Mouse (Mus musculus): Measurements from ENCODE around the gene Comt.

Comt gene

DNA sequence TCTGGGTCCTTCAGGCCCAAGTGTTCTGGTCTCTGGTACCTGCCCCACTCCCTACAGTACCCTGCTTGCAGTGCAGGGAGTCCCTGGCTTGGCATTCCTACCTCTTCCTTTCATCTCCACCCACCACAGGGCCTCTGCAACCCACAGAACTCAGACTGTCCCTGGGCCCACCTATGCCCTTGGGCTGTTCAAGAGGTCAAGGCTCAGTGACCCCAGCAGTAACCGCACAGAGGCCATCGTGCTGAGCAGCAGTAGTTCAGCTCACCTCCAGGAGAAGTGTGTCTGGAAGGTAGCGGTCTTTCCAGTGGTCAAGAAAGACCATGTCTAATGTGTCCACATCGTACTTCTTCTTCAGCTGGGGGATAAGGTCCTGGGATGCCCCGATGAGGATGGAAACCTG lies 16.2 kb downstream of the Comt start:
- DNase-seq: peak in 1 of 2 experiments; percentile 7

- peak in 1 of 2 experiments; percentile 3 for DNase-seq
Measured at GRCm38 (mm10) chr16:18409776-18410175, 16.9 kb downstream of the Comt start.

GRCm38 (mm10) chr16:18407912-18408311 lies 18.7 kb downstream of the Comt start:
- DNase-seq: no peak

DNA sequence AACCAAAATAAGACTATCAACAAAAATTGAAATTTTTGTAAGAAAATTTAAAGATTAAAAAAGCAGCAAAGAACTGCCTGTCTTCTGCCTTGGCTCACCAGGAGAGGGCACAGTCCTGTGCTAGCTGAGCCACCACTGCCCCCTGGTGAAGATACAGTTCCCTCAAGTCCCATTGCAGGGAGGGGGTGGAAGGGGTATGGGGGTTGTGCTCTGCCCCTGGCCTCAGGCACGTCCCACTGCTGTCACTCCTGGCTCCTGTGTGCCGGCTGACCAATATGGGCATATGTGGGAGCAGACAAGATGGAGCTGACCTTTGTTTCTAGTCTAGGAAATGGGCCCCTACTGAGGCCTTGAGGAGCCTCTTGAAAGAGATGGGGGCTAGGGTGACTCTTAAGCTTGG lies 20.4 kb downstream of the Comt start:
- DNase-seq: peak; percentile 57 to 69

DNA sequence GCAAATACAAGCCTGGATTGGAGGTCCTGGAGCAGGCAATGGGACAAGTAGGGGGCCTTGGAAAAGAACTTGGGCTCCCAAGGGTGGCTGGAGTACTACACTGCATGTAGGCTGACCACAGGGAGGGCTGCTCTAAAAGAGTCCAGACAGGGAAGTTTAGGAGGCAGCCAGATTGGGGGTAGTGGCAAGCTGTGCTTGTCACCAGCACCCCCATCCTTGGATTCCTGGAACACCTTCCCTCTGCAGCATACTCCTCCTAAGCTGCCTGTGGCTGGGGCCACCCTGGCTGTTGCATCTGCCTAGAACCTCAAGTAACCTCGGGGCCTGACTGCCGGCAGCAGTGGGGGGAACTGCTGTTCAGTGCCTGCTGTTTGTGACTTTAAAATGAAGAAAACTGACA lies 20.8 kb downstream of the Comt start:
- no peak for DNase-seq

DNA sequence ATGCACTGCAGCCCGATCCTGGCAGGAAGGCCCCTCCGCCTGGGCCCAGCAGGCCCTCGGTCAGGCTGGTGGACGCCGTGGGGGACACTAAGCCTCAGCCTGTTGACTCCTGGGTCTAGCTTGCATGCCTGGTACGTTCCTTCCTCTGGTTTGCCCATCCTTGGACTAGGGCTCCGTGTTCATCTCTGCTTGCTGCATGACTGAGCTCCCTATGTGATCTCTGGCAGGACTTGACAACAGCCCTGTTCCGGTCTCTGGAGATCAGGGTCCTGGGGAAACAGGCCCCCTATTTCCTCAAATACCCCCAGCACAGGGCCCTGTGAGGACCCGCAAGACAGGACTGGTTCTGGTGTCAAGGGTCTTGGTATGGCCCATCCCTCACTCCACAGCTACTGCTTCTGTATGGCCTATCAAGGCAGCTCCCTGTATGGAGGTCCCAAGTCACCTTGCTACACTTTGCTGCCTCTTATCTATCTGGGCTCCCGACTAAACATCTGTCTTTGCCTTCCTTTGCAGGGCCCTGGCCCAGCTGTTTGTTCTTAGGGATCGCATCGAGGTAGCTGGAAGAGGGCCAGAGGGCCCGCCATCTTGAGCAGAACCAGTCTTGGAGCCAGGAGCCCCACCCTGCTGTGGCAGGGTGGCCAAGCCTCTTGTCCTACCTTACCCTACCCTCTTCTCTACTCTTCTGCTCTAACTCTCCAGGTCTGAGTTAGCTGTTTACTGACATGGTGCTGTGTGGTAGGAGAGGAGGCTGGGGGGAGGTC lies 21.4 kb downstream of the Comt start:
- no peak for DNase-seq

GRCm38 (mm10) chr16:18403285-18403684 lies 23.4 kb downstream of the Comt start:
- no peak for DNase-seq

DNA sequence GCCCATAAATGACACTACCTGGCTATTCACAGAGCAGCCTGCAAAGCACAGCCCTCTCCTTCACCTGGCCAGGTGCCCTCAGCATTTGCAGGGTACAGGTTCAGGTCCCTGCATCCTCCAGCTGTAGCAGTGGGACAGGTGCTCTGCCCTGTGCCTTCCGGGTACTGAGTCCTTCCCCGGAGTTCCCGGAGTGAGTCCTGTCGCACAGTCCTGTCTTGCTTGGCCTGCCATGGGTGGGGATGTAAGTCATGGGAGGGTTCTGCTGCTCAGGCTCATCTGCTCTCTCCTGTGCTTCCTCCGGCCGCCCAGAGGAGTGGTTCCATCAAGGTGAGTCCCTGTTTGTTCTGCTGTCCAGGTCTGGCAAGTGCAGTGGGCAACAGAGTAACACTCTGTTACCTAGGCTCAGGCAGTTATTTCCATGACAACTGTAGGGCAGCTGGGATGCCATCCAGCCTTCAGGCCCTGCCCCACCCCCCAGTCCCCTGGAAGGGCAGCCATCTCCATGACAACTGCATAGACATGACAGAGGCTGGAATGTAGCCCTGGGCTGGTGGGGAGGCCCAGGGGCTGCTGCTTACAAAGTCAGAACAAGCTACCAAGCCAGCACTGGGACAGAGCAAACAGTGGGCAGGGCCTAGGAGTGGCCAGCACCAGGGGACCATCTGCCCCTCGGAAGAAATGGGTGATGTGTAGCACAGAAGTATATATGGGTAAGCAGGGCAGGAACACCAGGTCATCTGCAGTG lies 26.0 kb downstream of the Comt start:
- DNase-seq: no peak

DNA sequence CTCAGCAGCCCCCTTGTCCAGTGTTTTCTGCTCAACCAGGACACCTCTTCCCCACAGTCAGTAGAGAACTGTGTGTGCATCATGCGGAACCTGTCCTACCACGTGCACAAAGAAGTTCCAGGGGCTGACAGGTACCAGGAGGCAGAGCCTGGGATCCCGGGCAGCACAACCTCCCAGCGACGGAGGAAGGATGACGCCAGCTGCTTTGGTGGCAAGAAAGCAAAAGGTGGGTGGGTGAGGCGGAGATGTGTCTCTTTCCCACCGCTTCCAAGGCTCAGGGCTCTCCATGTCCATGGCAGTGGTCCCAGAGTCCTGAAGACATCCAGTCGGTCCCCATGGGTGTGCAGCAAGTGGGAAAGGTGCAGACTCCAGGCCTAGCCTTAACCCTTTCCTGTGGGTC lies 26.6 kb downstream of the Comt start:
- no peak for DNase-seq

GRCm38 (mm10) chr16:18396791-18397621 lies 29.6 kb downstream of the Comt start:
- no peak for DNase-seq

- DNase-seq: no peak
Measured at GRCm38 (mm10) chr16:18396201-18396600, 30.5 kb downstream of the Comt start.

DNA sequence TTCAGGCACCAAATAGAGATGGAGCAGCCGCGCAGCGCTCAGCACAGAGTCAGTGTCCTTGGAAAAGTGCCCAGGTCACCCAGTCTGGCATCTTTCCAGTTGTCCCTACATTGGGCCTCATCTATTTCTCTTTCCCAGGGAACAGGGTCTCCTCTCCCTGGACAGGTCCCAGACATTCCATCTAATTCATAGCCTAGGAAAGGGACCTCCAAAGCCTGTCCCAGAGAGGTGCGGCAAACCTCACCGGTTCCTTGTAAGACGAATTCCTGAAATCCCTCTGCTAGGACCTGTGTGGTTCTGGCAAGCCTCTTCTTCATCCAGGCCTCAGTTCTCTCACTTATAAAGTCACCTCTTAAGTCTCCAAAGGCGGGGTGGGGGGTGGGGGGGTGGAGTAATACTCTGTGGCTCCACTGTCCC lies 31.0 kb downstream of the Comt start:
- no peak for DNase-seq

DNA sequence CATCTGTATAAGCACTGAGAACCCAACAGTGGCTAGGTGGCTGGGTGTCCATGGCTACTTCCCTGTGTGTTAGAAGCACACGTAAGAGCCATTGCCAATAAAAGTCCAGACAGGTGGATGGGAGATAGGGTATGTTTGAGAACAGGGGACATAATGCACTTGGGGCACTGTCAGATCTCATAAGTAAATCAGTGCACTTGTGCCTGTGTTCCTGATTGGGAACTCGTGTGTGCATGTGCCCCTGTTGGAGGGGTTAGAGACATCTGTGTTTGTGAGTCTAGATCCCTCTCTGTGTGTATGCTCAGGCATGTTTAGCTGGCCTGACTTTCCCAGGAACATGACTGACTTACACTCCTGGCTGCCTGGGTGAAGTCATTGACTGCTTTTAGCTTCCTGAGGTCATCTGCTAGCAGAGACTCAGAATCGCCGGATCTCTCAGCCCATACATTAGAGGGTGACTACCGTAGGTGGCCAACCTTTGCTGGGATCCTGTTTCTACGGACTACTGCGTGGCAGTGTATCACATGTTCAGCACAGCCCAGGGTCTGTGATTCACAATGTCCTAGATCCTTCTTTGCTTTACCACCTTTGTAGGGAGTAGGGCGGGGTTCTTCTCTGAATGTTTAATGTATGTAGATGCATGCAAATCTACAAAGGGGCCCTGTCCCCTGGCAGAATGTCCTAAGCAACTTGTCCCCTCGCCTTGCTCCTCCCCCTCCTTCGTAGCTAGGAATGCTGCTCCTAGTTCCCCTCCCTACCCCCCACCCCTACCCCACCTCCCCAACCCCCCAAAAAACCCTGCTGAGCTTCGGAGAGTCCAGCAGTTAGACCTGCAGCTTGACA lies 31.7 kb downstream of the Comt start:
- no peak for DNase-seq

- DNase-seq: no peak
Measured at GRCm38 (mm10) chr16:18394056-18394455, 32.6 kb downstream of the Comt start.

- DNase-seq: no peak
Measured at GRCm38 (mm10) chr16:18393595-18393994, 33.1 kb downstream of the Comt start.

DNA sequence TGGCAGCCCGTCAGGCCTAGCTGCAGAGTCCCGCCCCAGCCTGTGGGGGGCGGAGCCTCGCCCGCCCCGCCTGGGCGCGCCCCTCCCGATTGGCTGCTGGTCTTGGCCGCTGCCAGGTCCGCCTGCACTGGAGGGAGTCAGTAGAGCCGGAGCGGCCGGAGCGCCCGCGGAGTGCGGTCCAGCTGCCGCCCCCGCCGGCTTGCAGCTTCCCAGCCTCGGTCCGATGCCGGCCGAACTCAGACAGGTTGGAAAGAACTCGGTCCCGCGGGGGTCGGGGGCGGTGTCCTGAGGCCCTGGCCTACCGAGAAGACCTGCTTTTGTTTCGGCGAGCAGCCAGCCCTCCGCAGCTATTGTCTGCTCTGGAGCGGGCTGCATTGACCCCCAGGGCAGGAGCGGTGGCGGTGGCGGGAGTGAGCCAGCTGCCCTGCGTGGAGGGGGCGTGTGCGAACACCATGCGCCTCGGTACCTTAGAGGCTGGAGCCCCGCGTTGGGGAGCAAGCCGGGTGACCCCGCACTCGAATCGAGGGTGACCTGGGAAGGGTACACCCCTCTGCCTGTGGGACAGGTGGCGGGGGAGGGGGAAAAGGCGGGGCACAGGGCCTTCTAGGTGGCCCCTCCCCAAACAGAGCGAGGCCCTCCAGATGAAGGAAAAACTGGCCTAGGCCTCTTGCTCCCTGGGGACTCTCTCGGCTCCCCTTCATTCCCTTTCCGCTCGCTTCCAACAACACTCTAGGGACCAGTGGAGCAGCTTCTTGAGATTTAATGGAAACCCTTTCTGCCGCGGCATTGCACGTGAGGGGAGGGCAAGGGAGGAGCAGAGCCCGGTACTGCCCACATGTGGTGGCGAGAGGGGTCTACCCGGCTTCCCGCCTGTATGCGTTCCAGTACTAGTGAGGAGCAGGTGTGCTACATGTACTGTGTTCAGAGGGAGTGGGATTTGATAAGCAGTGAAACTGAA lies 33.9 kb downstream of the Comt start:
- peak; percentile 88 to 92 for DNase-seq

DNA sequence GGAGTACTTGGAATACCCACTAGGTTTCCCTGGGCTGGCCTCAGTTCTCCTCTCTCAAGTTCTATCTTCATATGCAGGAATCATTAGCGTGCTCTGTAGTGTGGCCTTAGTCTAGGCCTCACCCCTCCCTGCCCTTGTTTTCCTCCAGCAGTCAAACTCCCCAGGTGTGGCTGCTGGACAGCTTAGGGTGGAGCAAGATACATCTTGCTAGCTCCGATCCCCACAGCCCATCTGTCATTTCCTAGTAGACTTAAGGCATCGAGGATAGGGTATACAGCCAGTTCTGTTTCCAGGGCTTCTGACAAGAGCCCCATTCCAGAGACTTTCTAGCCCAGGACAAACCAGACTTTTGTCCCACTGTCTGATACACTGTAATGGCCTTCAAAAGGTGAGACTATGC lies 34.9 kb downstream of the Comt start:
- DNase-seq: peak in 1 of 2 experiments; percentile 9

DNA sequence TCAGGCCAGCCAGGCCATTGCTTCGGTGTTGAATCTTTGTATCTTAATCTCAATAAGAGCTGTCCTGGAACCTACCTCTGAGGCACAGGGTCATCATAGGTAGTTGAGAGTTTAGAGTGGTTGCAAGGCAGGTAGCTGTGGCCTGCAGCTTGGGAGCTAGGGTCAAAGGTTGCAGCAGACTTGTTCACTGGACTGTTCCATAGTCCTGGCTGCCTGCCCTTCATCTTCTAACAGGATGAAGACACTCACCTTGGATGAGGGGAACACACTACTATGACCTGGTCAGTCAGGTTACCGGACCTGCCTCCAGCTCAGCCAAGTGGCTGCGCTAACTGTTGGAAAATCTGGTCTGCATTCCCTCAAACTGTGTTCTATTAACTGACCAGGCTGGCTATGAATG lies 35.5 kb downstream of the Comt start:
- peak in 1 of 2 experiments; percentile 3 for DNase-seq

DNA sequence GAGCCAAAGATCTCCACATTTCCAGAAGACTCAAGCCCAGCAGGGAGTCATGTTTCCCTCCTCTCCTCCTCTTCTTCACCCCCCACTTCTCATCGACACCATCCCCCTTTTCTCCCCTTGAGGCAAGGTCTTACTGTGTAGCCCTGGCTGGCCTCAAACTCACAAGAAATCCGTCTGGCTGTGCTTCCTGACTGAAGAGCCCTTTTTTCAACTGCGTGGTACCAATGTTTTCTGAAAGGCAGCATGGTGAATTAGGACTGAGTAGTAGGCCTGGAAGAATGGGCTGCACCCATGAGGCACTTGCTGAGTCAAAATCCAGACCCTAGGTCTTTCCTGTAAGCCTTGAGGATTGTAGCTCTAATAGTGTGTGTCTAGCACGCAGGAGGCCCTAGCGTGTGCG lies 36.3 kb downstream of the Comt start:
- no peak for DNase-seq

DNA sequence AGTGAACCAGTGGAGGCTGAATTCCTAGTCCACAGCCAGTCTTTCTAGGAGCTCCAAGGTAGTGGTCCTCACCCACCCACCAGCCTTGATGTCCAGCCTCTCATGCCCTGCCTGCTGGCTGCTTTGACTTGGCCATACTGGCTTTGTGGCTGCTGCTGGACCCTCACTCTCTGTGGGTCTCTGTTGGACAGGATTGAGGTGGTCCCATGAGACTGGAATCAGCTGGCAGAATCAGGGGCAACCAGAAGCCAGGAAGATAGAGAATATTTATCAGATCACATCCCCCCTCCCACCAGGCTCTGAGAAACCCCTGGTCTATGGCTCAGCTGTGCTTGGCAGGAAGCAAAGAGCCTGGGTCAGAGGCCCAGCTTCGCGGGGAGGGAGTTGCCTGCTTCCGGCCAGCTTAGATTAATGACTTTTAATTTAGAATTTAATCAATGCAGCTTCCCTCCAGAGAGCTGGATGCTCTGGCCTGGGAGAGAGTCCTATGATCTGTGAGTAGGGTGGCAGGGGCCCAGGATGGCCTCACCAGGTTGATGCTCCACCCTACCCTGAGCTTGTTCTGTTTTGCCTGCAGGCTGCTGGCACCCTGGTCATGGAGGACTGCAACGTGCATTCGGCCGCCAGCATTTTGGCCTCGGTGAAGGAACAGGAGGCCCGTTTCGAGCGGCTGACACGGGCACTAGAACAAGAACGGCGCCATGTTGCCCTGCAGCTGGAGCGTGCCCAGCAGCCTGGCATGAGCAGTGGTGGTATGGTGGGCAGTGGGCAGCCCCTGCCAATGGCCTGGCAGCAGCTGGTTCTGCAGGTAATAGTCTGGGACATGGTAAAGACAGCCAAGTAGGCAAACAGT lies 37.8 kb downstream of the Comt start:
- peak in 1 of 2 experiments; percentile 35 for DNase-seq
